Mouse (Mus musculus): Measurements from ENCODE around the gene Sprr2a2.
"Not testable (repeated sequence)": the region's sequence is repeated elsewhere in the genome, so short reads cannot be mapped to it uniquely, and the experiment has no call there.

Sprr2a2 gene

DNA sequence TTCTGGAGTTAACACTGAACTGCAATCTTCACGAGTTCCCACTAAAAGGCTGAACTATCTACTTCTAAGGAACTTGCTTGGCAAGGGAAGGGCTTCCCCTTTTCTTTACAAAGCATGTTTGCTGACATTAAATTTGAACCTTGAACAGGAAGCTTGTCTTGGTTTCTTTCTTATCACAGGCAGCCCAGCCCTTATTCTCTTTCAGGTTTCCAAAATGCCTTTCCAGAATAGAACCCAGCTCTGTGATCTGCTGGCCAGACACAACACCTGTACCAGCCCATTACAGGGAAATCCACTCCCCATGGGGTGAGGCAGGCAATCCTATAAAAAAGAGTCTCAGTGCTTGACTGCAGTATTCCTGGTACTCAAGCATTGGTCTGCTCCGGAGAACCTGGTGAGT, at the start of gene Sprr2a2, which contains the start of gene Sprr2a1:
Gene Sprr2a2 (plus strand): TSS at position 352 of the 400 bp plus-strand sequence.
Gene Sprr2a1 (plus strand): TSS at position 231 of the 400 bp plus-strand sequence.
- not testable (repeated sequence) for DNase-seq (ENCODE audit: low spot score in 2 of 2)

DNA sequence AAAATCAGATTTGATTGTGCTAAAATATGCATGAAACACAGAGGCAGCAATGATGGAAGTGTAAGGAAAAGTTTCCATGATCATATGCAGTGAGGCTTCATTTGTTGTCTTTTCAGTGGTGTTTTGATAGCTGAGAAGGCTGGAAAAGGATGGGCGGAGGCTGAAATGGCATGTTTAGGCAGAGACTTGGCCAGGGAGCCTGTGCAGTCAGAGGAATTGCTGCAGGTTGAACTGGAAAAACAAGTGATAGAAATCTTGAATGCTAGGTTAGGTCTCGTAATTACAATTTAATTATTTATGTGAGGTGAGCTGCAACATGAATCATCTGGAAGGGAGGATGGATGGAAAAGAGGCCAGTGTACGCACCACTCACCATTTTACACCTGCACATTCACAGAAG, 45.9 kb upstream of the Sprr2a2 start:
- no peak for DNase-seq (ENCODE audit: low spot score in 2 of 2)

DNA sequence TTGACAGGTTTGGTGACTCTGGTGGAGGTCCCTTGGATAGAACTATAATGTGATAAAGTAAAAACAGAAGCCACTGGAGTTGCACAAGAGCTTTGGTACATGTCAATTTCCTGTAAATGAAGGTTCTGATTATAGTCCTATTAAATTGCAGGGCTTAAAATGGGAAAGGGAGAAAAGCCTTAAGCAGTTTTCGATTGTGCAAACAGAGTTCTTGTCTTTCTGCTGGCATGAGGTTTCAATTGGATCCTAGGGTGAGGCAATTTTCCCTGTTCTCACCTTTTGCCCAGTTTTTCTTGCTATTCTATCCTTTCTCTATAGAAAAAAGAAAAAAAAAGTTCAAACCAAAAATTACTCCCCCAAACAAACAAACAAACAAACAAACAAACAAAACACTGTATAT, 38.8 kb upstream of the Sprr2a2 start:
- no peak for DNase-seq (ENCODE audit: low spot score in 2 of 2)

DNA sequence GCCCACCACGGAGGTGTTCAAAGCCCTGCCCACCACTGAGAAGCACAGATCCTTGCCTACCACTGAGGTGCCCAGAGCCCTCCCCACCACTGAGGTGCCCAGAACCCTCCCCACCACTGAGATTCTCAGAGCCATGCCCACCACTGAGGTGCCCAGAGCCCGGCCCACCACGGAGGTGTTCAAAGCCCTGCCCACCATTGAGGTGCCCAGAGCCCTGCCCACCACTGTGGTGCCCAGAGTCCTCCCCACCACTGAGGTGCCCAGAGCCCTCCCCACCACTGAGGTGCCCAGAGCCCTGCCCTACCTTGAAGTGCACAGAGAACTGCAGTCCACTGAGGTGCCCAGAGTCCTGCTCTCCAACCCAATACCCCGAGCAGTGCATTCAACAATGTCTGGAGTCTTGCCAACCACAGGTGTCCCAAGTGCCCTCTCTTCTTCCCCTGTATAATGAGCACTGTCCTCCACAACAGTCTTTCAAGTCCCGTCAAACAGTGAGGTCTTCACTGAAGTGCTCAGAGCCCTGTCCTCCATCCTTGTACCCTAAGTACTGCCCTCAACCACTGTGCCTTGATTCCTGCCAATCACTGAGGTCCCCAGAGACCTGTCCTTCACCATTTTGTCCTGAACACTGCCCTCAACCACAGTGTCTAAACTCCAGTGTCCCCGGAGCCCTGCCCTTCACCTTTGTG, 20.1 kb upstream of the Sprr2a2 start:
- DNase-seq (ENCODE audit: low spot score in 2 of 2) = no peak

DNA sequence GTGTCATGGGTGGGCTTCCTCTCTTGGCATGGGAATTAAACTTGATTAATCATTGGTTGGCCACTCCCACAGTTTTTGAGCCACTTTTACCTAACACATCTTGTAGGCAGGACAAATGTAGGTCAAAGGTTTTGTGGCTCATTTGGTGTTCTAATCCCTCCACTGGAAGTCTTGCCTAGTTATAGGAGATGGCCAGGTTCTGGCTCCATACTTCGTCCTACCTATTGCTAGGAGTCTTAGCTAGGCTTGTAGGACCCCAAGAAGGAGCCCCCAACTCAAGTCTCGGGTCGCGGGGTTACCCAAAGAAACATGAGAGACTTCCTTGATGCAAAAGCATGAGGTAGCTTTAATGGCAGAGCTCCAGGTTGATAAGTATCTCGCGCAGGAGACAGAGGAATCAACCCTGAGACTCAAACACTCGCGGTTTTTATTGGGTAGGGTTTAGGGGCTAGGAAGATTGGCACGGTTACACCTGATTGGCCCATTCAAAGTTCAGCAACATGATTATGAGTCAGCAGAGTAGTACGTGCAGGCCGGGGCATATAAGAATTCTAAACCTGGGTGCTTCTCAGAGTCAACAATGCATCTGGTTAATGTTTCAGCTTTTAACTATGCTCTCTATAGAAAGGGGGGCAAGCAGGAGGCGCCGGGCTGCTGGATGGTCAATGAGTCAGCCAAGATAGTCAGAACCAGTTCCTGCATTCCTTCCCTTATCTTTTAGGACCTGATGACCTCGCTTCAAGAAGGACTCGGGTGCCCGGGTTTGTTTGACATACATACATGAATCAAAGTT, 4.4 kb upstream of the Sprr2a2 start:
- not testable (repeated sequence) for DNase-seq (ENCODE audit: low spot score in 2 of 2)

DNA sequence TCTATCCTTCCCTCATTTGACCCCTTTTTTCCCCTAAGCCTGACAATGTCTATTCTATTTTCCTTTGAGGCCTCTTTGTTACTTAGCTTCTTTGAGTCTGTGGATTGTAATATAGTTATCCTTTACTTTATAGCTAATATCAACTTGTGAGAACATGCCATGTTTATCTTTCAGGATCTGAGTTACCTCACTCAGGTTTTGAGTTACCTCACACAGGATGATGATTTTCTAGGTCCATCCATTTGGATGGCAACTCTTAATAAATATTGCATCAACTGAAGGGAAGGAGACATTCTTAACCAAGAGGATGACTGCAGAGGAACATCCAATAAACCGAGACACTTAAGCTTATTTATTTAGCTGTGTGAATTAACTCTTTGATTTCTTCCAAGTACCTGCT, 3.7 kb upstream of the Sprr2a2 start:
- DNase-seq (ENCODE audit: low spot score in 2 of 2) = not testable (repeated sequence)

DNA sequence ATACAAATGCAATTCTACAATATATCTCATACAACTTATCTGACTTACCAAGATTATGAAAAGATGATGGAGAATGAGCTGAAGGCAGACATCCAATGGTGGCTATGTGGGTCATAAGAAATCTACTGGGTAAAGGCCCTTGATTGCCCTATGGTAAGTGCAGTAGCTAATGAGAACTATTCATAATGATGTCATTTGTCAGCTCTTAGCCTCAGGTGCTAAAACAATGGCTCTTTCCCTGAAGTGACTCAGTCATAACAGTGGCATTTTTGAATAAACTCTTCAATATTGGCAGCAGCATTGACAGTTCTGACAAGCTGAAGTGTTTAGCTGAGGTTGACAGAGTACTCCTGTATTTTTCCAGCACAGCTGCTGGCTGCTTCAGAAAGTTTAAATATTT, 2.1 kb upstream of the Sprr2a2 start:
- DNase-seq (ENCODE audit: low spot score in 2 of 2) = not testable (repeated sequence)

DNA sequence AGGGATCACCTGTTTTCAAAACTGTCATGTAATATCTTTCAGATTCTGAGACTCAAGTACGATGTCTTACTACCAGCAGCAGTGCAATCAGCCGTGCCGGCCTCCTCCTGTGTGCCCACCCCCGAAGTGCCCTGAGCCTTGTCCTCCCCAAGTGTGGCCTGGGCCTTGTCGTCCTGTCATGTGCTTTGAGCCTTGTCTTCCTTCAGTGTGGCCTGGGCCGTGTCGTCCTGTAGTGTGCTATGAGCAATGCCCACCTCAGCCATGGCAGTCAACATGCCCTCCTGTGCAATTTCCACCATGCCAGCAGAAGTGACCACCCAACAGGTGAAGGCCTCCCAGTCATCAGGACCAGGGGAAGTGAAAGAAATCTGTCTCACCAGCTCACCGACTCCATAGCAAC, 3.3 kb downstream of the Sprr2a2 start:
- not testable (repeated sequence) for DNase-seq (ENCODE audit: low spot score in 2 of 2)

DNA sequence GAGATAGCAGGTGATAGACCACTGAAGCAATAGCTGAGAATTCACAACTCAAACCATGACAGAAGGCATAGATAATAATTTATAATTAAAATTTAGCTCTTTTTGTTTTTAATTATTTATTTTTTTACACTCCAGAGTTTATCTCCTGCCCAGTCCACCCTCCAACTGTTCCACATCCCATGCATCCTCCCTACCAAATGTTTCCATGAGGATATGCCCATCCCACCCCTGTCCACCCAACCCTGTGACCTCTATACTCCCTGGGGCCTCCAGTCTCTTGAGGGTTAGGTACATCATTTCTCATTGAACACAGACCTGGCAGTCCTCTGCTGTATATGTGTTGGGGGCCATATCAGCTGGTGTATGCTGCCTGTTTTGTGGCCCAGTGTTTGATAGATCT, 8.0 kb downstream of the Sprr2a2 start:
- DNase-seq (ENCODE audit: low spot score in 2 of 2) = not testable (repeated sequence)

DNA sequence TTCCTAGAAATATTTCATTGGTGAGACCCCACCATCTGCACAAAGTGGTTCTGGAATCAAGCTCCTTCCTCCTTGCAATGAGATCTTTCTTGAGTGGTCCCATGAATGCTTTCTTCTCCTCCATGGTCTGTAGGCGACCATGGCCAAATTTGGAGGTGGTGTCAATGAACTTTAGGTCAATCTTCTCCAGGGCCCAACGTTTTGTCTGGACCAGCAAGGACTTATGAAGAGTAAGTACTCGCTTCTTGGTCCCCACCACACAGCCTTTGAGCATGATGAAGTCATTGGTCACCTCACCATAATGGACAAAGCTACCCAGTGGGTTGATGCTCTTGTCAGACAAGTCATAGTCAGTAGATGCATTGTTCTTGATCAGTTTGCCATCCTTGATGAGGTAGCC, 11.7 kb downstream of the Sprr2a2 start:
- DNase-seq (ENCODE audit: low spot score in 2 of 2) = not testable (repeated sequence)

DNA sequence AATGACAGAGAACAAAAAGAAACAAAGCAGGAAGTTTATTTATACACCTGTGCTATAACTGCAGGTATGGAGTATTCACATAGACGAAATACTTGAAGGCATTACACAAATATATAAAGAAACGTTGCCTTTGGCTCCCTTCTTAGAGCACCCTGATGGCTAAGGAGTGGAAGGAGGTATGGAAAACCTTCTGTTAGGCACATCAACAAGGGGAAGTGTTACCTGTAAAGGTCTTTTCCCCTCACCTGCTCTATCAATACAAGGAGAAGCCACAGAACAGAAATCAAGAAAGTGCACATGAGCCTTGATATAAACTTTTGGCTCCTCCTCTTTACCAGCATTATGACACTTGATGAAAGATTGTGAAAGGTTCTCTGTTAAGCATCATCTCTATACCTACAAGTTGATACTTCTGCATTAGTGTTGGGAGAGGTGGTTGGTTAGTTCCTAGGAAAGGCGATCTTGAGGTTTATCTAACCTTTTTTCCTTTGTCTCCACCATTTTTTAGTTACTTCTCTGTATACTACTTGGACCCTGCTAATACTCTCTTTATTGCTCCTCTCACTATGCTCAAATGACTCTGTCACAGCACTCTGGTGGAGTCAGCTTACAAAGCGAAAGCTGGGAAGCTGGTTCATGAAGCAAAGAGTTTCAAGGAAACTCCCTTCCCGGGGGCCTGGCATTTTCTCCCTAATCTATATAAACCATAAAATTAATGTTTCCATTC, 20.9 kb downstream of the Sprr2a2 start:
- DNase-seq (ENCODE audit: low spot score in 2 of 2) = not testable (repeated sequence)

DNA sequence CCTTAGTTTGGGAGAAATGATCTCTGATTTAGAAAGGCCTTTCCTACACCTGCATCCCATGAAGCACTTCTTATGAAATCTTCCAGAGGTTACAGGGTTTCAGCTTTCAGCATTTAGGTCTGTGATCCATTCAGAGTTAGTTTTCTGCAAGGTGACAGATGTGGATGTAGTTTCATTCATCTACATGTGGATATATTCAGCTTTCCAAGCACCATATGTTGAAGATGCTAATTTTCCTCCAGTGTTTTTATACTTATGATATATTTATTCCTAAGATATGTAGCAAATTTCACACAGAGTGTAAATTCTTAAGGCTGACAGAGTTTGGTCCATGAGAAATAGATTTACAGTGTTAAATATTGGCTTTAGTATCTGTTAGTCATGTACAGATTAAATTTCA, 23.0 kb downstream of the Sprr2a2 start:
- not testable (repeated sequence) for DNase-seq (ENCODE audit: low spot score in 2 of 2)

DNA sequence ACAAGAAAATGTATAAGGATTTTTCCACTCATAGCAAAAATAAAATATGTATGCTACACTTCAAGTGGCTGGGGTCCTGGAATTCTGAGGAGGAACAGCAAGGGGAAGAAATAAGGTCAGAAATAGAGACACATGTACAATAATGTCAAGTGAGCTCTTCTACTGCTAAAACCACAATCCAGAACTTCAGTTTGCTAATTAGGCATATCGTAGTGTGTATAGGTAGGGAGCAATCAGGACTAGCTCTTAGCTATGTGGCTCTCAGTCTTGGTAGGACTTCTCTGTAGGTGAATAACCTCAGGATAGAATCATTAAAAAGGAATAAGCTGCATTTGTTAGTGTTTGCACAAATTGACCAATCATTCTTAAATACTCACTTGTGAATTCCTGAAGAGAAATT, 23.5 kb downstream of the Sprr2a2 start:
- not testable (repeated sequence) for DNase-seq (ENCODE audit: low spot score in 2 of 2)

DNA sequence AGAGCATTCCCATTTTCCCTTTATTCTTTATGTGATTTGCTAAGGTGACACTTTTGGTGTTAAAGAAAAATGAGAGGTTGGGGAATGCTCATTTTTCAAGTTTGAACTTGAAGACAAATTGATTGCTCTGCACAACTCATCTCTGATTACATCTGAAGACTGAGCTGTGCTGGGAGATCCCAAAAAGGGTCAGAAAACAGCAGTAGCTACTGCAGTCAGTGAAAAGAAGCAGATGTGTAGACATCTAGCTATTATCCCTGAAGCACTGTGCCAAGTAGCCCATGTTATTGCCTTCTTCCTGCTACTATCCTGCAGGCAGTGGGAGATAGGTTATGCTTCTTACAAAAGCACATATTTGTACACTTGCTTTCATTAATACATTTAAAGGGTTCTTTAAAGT, 29.1 kb downstream of the Sprr2a2 start:
- DNase-seq (ENCODE audit: low spot score in 2 of 2) = not testable (repeated sequence)

DNA sequence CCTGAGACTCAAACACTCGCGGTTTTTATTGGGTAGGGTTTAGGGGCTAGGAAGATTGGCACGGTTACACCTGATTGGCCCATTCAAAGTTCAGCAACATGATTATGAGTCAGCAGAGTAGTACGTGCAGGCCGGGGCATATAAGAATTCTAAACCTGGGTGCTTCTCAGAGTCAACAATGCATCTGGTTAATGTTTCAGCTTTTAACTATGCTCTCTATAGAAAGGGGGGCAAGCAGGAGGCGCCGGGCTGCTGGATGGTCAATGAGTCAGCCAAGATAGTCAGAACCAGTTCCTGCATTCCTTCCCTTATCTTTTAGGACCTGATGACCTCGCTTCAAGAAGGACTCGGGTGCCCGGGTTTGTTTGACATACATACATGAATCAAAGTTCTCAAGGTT, 30.5 kb downstream of the Sprr2a2 start:
- DNase-seq (ENCODE audit: low spot score in 2 of 2) = not testable (repeated sequence)

DNA sequence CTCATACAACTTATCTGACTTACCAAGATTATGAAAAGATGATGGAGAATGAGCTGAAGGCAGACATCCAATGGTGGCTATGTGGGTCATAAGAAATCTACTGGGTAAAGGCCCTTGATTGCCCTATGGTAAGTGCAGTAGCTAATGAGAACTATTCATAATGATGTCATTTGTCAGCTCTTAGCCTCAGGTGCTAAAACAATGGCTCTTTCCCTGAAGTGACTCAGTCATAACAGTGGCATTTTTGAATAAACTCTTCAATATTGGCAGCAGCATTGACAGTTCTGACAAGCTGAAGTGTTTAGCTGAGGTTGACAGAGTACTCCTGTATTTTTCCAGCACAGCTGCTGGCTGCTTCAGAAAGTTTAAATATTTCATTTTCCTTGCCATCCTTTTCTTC, 32.8 kb downstream of the Sprr2a2 start:
- DNase-seq (ENCODE audit: low spot score in 2 of 2) = not testable (repeated sequence)

DNA sequence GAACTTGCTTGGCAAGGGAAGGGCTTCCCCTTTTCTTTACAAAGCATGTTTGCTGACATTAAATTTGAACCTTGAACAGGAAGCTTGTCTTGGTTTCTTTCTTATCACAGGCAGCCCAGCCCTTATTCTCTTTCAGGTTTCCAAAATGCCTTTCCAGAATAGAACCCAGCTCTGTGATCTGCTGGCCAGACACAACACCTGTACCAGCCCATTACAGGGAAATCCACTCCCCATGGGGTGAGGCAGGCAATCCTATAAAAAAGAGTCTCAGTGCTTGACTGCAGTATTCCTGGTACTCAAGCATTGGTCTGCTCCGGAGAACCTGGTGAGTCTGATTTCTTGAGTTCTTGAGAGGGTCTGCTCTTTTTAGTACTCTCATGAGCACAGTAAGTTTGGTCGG, 34.7 kb downstream of the Sprr2a2 start:
- DNase-seq (ENCODE audit: low spot score in 2 of 2) = not testable (repeated sequence)

DNA sequence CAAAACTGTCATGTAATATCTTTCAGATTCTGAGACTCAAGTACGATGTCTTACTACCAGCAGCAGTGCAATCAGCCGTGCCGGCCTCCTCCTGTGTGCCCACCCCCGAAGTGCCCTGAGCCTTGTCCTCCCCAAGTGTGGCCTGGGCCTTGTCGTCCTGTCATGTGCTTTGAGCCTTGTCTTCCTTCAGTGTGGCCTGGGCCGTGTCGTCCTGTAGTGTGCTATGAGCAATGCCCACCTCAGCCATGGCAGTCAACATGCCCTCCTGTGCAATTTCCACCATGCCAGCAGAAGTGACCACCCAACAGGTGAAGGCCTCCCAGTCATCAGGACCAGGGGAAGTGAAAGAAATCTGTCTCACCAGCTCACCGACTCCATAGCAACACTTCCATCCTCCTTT, 38.1 kb downstream of the Sprr2a2 start:
- DNase-seq (ENCODE audit: low spot score in 2 of 2) = not testable (repeated sequence)

DNA sequence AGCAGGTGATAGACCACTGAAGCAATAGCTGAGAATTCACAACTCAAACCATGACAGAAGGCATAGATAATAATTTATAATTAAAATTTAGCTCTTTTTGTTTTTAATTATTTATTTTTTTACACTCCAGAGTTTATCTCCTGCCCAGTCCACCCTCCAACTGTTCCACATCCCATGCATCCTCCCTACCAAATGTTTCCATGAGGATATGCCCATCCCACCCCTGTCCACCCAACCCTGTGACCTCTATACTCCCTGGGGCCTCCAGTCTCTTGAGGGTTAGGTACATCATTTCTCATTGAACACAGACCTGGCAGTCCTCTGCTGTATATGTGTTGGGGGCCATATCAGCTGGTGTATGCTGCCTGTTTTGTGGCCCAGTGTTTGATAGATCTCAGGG, 42.8 kb downstream of the Sprr2a2 start:
- DNase-seq (ENCODE audit: low spot score in 2 of 2) = not testable (repeated sequence)

DNA sequence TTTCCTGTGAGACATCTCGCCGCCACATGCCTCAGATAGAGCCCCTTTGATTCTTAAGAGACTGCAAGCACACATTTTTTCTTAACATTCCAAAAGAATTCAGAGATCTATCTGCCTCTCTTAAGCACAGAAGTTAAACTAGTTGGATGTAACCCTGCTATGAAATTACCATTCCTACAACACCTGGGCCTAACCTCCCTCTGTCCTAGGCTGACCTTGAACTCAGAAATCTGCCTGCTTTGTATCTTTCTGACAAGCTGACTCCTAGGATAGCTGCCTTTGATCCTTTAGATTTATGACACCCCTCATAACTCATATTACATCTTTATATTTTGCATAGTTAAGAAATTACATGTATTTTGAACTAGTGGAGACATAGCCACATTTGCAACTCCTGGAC, 47.7 kb downstream of the Sprr2a2 start:
- DNase-seq (ENCODE audit: low spot score in 2 of 2) = not testable (repeated sequence)

DNA sequence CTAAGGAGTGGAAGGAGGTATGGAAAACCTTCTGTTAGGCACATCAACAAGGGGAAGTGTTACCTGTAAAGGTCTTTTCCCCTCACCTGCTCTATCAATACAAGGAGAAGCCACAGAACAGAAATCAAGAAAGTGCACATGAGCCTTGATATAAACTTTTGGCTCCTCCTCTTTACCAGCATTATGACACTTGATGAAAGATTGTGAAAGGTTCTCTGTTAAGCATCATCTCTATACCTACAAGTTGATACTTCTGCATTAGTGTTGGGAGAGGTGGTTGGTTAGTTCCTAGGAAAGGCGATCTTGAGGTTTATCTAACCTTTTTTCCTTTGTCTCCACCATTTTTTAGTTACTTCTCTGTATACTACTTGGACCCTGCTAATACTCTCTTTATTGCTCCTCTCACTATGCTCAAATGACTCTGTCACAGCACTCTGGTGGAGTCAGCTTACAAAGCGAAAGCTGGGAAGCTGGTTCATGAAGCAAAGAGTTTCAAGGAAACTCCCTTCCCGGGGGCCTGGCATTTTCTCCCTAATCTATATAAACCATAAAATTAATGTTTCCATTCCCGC, 55.8 kb downstream of the Sprr2a2 start:
- DNase-seq (ENCODE audit: low spot score in 2 of 2) = not testable (repeated sequence)

DNA sequence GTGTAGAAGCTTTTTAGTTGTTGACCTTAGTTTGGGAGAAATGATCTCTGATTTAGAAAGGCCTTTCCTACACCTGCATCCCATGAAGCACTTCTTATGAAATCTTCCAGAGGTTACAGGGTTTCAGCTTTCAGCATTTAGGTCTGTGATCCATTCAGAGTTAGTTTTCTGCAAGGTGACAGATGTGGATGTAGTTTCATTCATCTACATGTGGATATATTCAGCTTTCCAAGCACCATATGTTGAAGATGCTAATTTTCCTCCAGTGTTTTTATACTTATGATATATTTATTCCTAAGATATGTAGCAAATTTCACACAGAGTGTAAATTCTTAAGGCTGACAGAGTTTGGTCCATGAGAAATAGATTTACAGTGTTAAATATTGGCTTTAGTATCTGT, 57.8 kb downstream of the Sprr2a2 start:
- not testable (repeated sequence) for DNase-seq (ENCODE audit: low spot score in 2 of 2)

Data from frontal cortex, postnatal 10 days (tissue).